Mouse (Mus musculus): Measurements from ENCODE around the gene Zfp866.

The Zfp866 gene

DNA sequence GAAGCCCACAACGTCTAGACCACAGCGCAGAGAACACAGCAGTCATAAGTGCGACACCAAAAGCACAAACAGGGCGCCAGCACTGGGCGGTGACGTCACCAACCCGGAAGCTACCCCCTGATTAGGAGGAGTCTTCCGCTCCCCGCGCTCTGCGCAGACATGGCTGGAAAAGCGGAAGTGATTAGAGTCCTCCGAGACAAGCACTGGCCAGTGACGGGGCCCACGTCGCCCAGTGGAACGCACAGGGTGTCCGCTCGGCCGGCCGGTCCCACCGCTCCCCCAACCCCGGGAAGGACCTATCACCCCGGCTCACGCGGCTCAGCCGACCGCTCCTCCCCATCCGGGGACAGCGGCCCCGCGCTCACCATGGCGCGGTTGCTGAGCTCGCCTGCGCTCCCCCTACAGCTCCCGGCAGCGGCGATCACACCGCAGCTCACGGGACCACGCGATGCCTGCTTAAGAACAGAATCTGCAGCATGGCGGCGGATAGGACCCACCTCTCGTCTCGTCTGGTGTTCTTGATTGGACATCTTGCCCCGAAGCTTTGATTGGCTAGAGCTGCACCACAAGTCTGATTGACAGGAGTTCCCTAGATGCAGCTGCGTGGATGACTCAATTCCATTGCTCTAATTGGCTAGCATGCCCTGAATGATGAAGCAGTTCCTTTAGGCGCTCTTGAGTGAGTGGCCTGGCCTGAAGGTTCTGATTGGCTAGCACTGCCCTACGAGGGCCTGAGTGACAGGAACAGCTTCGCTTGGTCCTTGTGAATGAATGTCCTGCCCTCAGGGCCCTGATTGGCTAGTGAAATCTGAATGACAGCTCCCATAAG is 74.4 kb downstream of the Zfp866 start:
- peak; percentile 99 for DNase-seq (ENCODE audit: low read depth, low spot score)

DNA sequence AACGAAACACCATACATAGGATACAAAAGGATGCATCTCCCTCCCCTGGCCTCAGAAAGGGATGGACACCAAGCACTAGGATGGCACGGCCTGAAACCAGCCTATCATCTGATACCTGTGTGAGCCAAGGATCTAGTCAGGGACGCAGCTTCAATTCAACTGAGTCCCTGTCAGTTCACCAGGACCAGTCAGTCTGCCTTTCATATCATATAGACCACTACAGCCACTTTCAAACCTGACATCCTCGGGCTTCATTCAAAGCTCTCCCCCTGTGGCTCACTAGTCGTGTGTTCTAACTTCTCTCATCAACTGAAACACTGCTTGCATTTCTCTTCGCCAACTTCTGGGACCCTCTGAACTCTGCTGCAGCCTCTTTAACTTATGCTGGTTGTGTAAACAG is 75.6 kb downstream of the Zfp866 start:
- DNase-seq (ENCODE audit: low read depth, low spot score), result no peak

DNA sequence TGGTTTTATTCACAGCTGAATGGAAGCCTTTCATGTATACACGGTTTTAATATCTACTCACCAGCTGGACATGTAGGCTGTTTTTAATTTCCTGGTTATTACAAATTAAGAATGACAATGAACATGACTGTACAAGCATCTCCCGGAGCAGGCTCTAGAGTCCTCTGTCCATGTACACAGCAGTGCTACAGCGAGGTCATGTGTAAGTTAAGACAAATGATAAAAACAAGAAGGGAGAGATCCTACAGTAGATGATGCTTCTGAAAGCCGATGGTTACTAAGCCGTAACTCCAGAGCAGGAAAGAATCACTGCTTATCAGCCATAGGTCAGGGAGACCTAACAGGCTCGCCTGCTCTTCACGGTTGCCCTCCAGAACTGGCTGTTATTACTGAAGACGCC is 77.5 kb downstream of the Zfp866 start:
- no peak for DNase-seq (ENCODE audit: low read depth, low spot score)
